Mouse (Mus musculus) cerebellum, postnatal 4 days (tissue): Measurements from ENCODE around the gene Ncam1.

Source experiments
- DNase-seq, 2 experiments: peaks; one replicate each; pipeline ENCODE4 v3.0.0; 2022; ENCODE audit warnings: low spot score in 2 of 2, mixed read lengths in 1 of 2

Gene Ncam1

GRCm38 (mm10) chr9:49755214-49755613, 43.5 kb downstream of the Ncam1 start:
- DNase-seq, result no peak

DNA sequence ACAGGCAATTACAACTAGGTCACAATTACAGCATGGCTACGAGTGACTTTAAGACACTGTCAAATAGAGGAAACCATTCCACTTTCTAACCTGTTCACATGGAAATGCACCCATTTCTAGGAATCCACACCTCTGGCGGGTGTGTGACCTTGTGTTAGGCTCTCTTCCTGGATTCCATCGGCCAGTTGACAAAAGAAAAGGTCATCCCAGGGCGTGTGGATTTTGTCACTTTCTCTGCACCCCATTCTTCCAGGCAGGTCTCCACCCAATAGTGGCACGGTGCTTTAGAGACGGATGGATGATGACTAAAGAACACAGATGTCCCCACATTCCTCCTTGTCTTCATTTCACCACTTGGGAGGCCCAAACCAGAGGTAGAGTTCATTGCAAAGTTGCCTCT, 47.3 kb downstream of the Ncam1 start:
- DNase-seq, result no peak

DNA sequence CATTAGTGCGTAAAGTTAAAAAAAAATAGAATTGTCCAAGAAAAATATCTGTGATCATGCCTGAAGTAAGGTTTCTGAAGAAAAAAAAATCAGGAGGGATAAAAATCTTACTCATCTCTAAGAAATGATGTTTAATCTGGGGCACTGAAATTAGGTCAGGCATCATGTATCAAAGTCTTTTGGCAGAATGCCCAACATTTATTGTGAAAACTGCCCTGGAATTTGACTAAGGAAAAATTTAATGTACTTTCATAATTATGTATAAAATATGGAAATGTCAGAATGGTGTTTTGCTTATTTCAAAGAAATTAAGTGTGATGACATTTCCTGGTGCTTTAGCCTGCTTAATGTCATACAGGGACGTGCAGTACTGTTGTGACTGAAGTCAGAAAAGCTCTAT, 52.5 kb downstream of the Ncam1 start:
- DNase-seq, result no peak

DNA sequence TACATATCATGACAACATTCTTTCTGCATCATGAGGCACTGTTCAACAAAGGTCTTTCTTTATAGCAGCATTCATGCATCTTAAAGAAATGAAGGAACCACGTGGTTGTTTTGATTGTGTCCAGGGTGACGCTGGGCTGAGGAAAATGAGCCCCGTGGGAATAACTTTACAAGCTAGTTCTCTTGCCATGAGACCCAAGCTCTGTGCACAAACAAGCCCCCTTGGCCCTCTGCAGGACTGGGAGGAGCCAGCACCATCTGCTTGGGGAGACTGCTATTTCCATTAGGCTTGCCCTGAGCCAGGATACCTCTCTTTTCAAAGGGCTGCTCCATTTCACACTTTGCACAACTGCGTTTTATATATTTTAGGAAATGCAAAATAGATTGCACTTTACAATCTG, 53.0 kb downstream of the Ncam1 start:
- DNase-seq, result peak in 1 of 2 experiments; percentile 33

GRCm38 (mm10) chr9:49744286-49744685, 54.4 kb downstream of the Ncam1 start:
- DNase-seq, result no peak

- no peak for DNase-seq
These were observed 58.8 kb downstream of the Ncam1 start for GRCm38 (mm10) chr9:49739935-49740334.

DNA sequence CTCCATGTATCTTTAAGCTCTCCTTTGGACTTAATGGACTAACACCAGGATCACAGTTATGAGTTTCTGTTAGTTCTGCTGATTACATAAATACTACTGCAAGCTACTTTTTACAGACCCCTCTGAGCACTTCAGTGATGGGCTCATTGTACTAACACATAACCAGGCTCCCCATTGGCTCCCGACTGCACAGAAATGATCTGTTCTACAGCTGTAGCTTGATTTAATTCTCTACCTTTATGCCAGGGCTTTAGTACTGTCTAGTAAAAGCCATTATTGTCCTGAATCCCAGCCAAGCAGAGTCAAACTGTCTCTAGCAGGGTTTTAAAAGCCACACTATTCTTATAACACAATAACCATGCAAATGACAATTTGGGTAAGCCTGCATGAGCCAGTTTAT, 60.2 kb downstream of the Ncam1 start:
- DNase-seq, result no peak

- DNase-seq, result no peak
These were observed 61.6 kb downstream of the Ncam1 start for GRCm38 (mm10) chr9:49737166-49737565.

GRCm38 (mm10) chr9:49734348-49735007, 64.2 kb downstream of the Ncam1 start:
- no peak for DNase-seq

DNA sequence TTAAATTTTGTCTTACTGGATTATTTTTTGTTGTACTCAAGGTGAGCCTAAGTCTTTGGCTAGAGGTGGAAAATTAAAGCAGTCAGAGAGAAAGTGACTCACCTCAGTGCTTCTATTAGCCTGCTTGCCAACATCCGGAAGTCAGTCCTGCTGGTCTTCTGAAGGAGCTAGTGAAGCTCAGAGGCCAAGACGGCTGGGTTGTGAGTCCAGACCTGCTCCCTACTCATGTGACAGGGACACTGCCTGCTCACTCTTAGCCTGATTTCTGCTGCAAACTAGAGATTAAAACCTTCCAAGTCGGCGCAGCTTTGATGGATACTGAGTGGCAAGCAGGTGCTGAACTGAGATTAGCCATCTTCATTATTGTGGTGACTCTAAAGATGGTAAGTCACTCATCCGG, 65.0 kb downstream of the Ncam1 start:
- DNase-seq, result no peak

GRCm38 (mm10) chr9:49729479-49729878, 69.2 kb downstream of the Ncam1 start:
- no peak for DNase-seq

DNA sequence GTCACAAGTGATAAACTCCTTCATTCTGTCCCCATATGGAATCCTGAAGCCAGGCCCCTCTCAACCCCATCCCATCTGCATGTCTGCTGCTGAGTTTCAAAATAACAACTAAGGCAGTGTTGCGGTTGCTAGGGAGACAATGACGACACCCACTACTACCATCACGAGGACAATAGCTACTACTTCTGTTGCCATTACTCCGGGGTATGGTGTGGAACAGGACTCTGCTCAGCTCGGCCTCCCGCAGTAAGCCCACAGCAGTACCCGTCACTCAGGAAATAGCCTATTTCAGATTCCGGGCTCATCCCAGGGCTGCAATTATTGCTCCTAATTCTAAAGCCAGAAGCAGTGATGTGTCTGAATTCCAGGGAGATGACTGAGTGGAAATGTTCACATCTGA, 70.5 kb downstream of the Ncam1 start:
- no peak for DNase-seq

DNA sequence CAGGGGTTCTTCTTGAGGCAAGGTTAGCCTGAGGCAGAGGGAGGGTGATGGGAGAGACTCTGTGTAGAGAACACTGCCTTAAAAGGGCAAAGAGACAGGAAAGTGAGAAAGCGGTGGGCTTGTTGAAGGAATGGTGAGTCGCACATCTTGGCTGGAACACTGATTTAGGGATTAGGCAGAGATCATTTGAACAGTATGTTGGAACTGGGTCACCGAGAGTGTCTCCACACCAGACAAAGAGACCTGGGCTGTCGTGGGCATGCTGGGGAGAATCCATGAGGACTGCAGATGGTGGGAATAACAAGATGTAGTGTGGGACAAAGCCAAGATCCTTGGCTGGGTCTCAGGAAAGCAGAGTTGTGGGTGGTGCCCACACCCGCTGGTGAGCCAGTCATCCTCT, 76.0 kb downstream of the Ncam1 start:
- peak in 1 of 2 experiments; percentile 34 for DNase-seq

- no peak for DNase-seq
These were observed 83.6 kb downstream of the Ncam1 start for GRCm38 (mm10) chr9:49715121-49715520.

DNA sequence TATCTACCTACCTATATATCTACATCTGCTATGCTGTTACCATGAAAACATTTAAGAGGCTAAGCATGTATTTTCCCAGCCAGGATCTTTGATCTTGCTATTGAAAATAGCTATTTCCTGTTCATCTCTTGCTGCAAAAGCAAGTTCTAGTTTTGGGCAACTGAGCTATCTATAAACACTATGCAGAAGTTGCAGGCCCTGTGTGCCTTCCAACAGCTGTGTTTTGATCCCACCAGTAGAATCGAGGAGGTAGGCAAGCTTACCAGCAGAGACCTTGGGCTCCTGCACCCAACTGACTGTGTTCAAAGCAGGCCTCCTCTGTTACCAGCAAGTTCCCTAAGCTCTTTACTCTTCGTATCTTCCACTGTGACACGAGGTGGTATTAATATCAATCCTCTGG, 84.6 kb downstream of the Ncam1 start:
- DNase-seq, result no peak

DNA sequence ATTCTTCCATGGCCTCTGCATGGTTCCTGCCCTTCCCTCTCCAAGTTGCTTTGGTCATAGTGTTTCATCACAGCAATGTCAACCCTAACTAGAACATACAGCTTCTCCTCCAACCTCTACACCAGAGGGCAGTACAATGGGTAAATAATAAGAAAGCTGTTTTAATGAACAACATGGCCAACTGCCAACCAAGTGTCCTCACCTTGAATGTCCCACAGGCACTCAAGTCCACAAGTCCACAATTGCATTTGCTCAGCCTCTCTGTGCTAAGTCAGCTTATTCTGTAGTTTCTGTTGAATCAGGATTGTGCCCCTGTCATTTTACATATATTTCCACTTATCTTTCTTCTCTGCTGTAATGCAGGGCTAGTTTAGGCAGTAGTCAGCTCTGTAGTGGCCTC, 91.1 kb downstream of the Ncam1 start:
- DNase-seq, result no peak

DNA sequence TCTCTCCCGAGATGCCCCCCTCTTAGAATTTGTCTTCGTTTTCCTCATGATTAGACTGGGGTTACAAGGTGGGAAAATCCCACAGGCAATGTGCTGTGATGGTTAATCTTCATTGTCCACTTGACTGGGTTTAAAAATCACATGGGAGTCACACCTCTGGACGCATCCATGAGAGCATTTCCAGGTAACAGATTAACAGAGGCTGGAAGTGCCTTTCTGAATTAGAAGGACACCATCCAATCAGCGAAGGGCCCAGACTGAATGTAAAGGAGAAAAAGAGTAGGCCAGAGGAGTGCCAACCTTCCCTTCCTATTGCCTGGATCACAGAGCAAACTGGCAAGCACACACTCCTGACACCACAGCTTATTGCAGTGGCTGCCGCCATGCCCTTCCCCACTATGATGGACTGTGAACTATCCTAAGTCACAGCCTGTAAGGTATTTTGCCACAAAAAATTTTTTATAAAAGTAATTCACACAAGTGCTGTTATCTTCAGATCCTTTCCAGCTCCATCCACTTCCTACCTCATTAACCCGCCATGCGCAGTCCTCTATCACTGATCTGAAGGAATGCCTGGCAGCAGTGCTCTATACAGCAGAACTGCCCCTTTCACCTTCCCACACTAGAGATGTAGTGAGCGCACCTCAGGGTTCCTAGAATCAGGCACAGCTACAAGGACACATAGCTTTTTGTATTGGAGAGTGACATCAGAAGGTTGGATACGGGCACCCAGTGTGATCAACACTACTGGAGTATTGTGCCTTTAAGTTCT, 94.3 kb downstream of the Ncam1 start:
- DNase-seq, result no peak

GRCm38 (mm10) chr9:49695371-49695770, 103.4 kb downstream of the Ncam1 start:
- DNase-seq, result no peak

GRCm38 (mm10) chr9:49692791-49693190, 105.9 kb downstream of the Ncam1 start:
- DNase-seq, result no peak

GRCm38 (mm10) chr9:49691344-49691743, 107.4 kb downstream of the Ncam1 start:
- DNase-seq, result no peak

DNA sequence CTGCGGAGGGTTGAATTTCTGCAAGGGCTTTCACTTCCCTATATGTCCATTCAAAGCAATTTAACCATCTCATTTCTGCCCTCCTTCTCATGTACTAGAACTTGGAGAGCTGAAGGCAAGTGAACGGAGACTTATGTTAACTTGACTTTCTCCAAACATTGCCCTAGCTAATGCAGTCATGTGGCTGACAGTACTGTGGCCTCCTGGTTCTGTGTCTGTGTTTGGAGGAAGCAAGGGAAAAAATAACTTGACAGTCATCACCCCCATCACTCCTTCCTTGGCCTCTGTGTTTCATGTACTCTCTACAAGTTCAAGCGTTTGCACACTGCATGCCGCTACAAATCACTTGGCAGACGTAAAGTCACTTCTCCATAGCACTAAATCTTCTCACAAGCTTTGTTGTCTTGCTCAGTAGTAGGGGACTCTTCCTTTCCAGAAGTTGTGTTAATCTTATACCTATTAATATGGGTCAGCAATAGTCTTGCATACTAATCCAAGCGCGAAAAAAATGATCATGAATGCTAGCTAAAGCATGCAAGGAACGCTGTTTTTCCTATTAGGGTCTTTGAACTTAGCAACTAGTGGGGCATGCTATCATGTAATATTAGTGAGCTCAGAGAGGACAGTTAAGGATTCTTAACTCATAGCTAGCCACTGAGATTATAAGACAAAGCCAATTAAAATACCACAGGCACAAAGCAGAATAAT, 115.0 kb downstream of the Ncam1 start:
- DNase-seq, result no peak

GRCm38 (mm10) chr9:49681848-49682469, 116.8 kb downstream of the Ncam1 start:
- DNase-seq, result no peak
